Mouse (Mus musculus) neutrophil, adult 5-6 weeks (primary cell): ENCODE data around the gene C1galt1. TPM values are rescaled to one million over a fixed set of nuclear protein-coding genes. Genes with fewer than 3 reads are reported as not detected.

ENCODE experiments used
- ATAC-seq: fragments of 151-379, 151-347 bp; 2 replicates; pipeline ENCODE4 v1.8.0; 2017; ENCODE audit warnings: mild to moderate bottlenecking, moderate TSS enrichment; ENCODE audit not compliant: insufficient number of reproducible peaks, poor library complexity, low FRiP score, severe bottlenecking; ENCODE audit errors: extremely low read depth
- total RNA-seq: library from RNA; stranded (forward); fragments of 200-1000 nt; gene quantifications from 2 replicates; pipeline ENCODE4 v1.2.3, GENCODE M21; 2017

The C1galt1 gene
- total RNA-seq, 1 experiment from 2014 or later, result 50.4 TPM

- no peak for ATAC-seq
These were observed 13.0 kb downstream of the C1galt1 start for GRCm38 (mm10) chr6:7857356-7858247.

- ATAC-seq, result no peak
These were observed 13.9 kb downstream of the C1galt1 start for GRCm38 (mm10) chr6:7858586-7858985.

- ATAC-seq, result no peak
These were observed 14.5 kb downstream of the C1galt1 start for GRCm38 (mm10) chr6:7859161-7859560.

GRCm38 (mm10) chr6:7861033-7861432 is 16.4 kb downstream of the C1galt1 start:
- ATAC-seq, result no peak

GRCm38 (mm10) chr6:7863354-7863753 is 18.7 kb downstream of the C1galt1 start:
- ATAC-seq, result no peak

- no peak for ATAC-seq
These were observed 32.2 kb downstream of the C1galt1 start for GRCm38 (mm10) chr6:7876836-7877235.

- ATAC-seq, result no peak
These were observed 37.0 kb downstream of the C1galt1 start for GRCm38 (mm10) chr6:7881595-7882128.

- no peak for ATAC-seq
These were observed 37.9 kb downstream of the C1galt1 start for GRCm38 (mm10) chr6:7882520-7882919.

- no peak for ATAC-seq
These were observed 41.5 kb downstream of the C1galt1 start for GRCm38 (mm10) chr6:7885994-7886684.

- ATAC-seq, result no peak
These were observed 42.0 kb downstream of the C1galt1 start for GRCm38 (mm10) chr6:7886685-7887004.

GRCm38 (mm10) chr6:7896339-7896738 is 51.7 kb downstream of the C1galt1 start:
- no peak for ATAC-seq

GRCm38 (mm10) chr6:7912015-7912414 is 67.4 kb downstream of the C1galt1 start:
- ATAC-seq, result no peak

Other genes starting within 250 kb of the C1galt1 start
- 4.8 and 6.9 TPM in 2 replicates for gene Asns, start 151.6 kb upstream of the C1galt1 start, total RNA-seq